Mouse (Mus musculus): ENCODE results near the gene Cntfr.

The Cntfr gene

DNA sequence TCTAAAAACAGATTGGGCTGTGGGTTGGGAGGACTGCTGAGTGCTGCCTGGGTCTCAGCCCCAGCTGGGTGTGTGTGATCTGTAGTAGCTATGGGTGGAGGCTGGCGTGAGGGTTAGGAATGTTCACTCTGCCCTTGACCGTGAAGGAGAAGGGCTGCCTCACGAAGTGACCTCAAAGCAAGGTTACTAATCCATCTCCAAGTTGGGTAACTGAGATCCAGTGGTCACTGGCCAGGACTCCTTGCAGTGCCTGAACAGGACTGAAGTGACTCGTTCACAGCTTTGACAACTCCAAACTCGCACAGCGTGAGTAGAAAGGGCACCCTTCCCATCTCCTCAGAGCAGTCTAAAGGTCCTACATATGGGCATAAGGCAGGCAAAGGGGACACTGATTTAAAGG, 18.0 kb downstream of the Cntfr start:
- DNase-seq (ENCODE audit: low spot score) = no peak

DNA sequence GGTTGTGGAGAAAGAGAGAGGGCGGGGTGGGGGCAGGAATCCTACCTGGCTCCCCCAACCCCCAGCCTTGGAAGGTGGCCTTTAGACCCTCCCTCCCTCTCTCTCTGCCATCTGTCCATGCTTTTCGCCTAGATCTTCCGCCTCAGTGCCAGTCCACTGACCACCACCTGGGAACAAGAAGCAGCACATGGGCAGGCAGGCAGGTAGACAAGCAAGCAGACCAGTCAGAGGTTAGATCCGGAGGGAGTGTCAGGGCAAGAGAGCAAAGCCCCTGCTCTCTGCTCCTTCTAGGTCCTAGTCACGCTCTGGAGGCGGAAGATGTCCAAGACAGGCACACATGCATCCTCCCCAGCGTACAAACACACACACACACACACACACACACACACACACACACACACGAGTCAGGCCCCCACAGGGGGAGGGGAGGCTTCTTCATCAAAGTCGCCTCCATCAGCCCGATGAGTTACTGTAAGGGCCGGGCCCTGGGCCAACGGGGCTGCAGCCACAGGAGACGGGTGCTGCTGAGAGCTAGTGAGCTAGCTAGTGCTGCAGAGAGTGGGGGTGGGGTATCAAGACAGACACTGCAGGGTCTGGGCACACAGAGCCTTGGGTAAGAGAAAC, 19.8 kb downstream of the Cntfr start:
- DNase-seq (ENCODE audit: low spot score) = no peak

DNA sequence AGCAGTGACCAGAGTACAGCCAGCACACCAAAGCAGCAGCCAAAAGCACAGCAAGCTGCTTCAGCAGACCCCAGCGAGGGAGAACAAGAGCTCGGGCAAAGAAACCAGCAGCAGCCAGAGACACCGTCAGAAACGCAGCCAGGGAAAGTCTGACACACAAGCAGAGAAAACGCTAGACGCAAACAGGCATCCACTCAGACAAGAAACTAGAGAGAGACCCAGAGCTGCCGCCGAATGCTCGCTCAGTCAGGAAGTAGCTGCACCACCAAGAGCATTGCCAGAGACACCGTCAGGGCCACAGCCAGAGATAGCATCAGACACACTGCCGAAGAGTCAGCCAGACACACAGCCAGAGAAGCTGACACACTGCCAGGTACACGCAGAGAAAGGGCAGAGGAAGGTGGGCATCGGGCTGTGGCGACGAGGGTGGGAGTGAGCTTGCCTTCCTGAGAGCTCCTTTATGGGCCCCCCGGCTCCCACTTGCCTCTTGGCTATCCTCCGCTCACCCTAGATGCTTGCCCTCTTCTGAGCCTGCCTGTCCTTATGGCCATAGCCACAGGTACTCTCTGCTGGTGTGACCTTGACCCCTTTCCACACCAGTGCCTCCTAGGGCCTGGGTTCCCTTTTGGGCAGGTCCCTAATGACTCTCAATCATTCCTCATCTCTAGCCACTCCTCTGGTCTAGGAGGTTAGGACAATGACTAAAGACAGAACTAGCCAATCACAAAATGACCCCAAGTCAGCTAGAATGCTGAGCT, 20.5 kb downstream of the Cntfr start:
- DNase-seq (ENCODE audit: low spot score) = no peak

DNA sequence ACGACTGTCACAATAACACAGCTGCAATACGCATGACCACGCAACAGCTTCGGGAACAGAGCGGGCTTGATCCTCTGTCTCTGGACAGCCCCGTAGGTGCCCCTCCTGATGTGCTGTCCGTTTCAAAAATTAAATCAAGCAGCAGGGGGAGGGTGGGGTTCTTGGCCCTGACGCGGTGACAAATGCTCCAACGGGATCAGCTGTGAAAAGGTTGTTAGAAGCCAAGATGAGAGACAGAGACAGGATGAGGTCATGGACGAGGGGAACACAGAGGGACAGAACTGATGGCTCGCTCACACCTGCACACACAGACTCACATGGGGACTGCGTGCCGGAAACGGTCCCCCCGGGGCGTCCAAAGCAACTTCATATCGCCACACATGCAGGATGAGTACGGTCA, 23.7 kb downstream of the Cntfr start:
- DNase-seq (ENCODE audit: low spot score) = no peak

DNA sequence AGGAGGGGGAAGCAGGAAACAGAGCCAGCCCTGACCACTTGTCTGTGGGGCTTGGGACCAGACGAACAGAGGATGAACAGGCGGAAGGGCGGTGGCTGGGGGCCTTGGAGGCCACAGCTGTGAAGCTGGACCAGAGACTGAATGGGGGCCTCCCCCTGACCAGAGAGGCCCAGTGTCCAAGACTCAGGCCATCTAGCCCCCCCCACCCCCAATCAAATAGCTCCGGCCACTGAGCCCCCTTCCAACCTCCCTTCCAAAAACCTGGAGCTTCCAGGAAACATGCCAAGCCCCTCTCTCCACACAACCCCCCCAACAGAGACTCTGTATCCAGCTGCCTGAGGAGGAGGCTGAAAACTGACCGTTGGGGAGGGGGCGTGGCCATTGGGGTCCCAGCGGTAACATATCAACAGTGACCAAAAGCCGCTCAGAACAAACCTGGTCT, 24.3 kb downstream of the Cntfr start:
- DNase-seq (ENCODE audit: low spot score) = no peak

DNA sequence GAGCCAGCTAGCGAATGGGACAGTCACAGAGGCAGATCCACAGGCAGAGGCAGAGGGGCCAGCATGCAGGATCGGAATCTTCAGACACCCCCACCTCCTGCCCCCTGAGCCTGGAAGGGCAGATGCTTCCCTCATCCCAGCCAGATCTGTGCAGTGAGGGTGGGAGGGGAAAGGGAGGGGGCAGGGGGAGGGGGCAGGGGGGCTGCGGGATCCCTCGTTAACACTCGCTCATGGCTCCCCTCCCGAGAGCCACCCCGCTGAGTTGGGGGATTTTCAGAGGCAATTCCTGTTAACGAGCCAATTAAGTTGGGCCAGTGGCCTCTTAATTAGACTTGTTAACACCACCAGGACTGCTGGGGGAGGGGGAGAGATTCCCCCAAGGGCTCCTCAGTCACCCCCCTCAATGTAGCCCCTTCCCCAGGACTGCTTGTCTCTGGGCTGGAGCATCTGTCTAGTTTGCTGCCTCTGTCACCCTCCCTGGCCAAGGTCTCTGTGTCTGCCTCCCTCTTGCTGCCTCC, 24.9 kb downstream of the Cntfr start:
- DNase-seq (ENCODE audit: low spot score) = no peak

DNA sequence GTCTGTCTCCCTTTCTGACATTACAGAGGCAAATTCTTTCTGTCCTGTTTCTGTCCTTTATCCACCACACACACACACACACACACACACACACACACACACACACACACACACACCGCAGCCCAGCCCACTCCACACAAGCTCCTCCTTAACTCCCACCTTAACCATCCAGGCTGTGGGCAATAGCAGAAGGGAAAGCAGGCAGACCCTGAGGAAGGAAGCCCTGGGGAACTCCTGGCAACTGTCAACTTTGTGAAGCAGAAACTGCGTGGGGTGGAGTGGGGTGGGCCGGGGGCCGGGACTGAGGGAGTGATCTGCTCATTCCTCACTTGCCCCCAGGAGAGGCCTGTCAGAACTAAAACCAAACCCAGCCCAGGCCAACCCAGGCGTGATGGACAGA, 25.4 kb downstream of the Cntfr start:
- no peak for DNase-seq (ENCODE audit: low spot score)

DNA sequence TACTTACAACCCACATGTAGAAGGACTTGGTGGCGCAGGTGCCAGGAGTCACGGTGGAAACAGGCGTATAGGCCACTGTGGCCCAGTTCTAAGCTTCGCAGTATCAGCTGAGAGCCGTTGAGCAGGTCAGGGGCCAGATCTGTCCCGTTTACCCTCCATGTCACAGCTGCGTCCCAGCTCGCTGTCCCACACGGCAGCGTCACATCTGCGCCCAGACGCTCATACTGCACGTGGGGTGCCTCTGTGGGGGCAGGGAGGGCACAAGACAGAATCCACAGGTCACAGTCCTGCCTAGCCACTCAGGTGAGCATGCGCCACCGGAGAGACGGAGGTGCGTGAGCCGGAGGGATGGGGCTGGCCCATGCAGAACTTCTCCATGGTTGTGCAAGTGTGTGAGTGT, 26.1 kb downstream of the Cntfr start:
- DNase-seq (ENCODE audit: low spot score) = no peak

DNA sequence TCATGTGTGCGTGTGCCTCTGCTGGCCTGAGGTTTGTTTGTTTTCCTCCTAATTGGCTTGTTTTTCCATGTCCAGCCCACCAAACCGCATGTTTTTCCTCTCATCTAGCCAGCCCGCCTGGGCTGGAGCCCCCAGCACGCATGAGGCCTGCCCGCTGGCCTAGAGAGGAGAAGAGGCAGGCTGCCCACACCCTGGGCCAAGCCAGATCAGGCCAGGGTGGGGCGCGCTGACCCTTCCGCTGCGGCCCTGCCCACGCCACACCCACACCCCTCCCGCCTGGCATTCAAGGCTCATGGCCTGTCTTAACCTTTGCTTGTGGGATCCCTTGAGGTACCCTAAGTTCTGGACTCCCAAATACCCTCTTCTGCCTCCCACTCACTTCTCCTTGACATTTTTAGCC, 30.2 kb downstream of the Cntfr start:
- DNase-seq (ENCODE audit: low spot score) = no peak

DNA sequence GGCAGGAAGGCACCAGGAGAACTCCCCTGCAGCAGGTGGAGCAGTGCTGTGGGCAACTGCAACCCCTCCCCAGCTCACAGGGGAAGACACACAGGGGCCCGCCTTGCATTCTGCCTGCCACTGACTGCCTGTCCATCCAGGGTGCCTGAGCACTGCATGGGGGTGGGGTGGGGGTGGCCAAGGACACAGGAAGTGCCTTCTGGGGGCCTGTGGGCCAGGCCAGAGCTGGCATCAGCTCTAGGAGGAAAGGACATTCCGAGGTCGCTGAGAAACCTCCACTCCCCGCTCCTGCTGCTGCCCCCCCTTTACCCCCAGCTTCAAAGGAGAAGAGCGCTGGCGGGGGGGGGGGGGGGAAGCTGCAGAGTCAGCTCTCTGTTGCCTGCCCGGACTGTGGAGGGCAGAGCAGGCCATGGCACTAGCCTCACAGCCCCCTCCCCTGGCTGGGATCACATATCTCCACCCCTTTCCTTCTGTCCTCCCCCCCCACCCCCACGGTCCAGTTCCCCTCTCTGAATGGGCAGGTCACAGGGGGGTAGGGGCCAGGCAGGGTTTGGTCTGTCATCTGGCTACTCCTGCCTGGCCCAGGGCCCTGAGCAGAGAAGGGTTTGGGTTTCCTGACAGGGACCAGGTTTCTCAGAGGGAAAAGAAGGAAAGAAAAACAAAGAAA, 31.7 kb downstream of the Cntfr start:
- no peak for DNase-seq (ENCODE audit: low spot score)

DNA sequence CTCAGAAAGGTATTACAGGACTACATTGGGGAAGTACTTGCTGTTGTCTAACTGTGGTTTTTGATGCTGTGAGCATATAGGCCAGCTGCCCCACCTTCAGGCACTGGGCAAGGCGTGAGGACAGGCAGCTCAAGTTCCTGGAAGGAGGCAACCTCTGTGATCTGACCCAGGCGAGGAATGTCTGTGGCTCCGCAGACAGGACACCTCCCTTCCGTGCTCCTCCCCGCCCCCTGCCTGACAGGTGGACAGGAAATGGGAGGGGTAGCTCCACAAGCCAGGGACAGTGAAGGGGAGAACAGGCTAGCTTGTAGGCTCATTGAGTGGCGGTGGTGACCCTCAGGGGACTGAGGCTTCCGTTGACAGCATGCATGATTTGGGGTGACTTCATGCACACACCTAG, 32.4 kb downstream of the Cntfr start:
- no peak for DNase-seq (ENCODE audit: low spot score)

DNA sequence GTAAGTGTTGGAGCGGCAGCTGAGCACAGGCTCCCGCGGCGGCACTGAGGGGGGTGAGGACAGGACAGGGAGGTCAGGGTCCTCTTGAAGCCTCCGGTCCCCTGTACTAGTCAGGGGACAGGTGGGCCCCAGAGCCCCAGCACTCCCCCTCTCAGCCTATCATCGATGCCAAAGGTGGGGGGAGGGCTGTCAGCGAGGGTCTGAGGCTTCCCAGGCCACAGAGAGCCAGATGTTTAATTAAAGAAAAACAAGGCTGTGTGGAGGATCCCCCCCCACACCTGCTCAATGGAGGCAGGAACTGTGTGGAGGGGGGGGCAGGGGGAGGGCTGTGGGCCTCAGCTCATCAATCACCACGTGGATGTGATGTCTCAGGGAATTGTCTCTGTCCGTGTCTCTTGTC, 33.3 kb downstream of the Cntfr start:
- DNase-seq (ENCODE audit: low spot score) = no peak

DNA sequence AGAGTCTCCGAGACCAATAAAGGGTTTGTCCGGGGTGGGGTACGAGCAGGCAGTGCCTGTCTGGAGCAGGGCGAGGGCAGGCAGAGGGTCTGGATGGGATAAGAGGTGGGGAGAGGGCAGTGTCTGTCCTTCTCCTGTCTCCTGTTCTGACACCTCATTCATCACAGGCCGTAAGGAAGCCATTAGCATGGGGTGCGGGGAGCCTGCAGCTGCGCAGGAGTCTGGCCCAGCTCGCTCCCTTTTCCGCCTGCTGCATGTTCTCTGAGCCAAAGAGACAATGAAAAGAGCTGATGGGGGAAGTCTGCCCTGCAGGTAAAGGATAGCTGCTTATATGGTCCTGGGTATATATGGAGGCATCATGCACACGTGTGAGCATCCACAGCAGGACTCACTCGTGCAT, 34.2 kb downstream of the Cntfr start:
- no peak for DNase-seq (ENCODE audit: low spot score)

DNA sequence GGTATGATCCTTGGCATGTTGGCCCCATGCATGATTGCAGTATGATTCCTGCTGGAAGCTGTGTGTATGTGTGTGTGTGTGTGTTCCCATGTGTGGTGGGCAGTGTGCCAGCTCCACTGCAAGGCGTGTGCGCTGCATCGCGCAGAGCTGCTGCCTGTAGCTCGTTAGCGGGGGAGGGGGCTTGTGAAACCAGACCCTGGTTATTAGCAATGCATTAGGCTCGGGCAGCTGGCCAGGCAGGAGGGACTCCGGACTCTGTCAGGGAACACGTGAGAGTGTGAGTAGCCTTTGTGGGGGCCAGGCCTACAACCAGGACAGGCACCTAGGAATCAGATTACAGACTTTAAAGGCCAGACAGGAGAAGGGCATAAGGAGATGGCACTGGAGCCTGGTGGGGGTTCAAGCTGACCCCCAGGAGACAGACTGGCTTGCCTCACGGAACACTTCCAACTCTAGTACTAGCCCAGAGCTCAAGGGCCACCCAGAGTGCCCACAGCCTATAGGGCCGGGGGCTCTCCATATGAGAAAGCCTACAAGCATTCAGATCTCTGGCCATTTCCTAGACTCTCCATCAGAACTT, 35.9 kb downstream of the Cntfr start:
- DNase-seq (ENCODE audit: low spot score) = no peak

DNA sequence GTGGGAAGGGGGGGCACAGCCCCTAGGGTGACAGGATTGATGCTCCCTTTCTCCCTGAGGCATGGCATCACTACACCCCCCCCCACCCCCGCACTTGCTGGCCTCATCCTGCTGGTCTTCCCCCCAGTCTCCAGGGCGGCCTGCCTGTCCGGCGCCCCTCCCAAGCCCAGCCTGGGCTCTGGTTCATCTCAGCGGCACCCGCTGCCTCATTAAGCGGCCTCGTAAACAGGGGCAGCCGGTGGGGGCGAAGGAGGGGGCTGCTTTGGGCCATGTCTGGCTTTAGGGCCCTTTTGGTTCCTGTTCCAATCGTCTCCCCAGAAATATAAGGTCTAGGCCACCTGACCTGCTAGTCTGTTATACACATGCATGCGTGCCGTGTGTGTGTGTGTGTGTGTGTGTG, 37.3 kb downstream of the Cntfr start:
- DNase-seq (ENCODE audit: low spot score) = no peak

DNA sequence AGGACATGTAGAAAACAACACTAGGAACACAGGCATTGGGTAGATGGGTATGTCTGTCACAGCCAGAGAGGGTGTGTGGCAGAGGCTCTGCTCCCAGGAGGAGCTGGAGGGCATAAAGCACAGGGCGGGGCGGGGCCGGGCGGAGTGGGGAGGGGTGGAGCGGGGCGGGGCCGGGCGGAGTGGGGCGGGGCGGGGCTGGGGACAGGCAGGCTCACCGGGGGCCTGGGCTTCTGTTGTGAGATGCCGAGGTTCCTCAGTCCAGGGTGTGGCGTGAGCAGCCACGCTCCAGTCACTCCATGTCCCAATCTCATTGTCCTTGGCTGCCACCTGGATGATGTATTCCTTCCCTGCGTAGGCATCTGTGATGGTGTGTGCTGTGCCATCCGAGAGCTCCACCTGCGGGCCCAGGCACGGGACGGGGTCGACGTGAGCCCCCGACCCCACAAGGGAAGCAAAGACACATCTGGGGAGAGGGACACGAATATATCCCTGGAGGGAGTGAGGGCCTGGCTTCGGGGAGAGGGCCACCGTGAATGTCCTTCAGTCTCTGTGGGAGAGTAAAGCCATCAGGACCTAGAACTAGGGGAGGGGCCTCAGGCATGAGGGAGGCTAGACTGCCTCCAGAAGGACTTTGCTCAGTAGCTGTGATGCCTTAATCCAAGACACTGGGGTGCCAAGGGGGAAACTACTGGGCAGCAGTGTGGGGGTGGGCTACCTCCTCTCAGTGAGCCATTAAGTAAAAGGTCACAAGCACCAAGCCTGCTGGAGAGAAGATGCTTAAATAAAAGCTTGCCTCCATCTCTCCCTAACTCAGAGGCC, 38.1 kb downstream of the Cntfr start:
- DNase-seq (ENCODE audit: low spot score) = no peak

DNA sequence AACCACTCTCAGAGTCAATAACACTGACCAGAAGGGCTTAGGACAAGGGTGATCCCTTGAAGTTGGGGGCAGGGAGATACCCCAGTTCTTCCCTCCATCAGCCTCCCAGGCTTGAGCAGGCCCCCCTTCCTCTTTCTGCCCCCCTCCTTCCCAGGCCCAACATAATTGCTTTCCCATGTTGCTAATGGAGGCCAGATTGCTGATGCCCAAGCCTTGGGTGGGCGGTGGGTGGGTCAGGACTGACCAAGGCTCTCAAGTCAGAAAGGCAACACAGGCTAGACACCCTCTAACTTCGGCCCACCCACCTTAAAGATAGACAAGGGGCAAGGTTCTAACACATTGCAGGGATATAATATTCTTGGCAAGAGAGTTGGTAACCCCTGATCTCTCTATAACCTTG, 41.4 kb downstream of the Cntfr start:
- no peak for DNase-seq (ENCODE audit: low spot score)

DNA sequence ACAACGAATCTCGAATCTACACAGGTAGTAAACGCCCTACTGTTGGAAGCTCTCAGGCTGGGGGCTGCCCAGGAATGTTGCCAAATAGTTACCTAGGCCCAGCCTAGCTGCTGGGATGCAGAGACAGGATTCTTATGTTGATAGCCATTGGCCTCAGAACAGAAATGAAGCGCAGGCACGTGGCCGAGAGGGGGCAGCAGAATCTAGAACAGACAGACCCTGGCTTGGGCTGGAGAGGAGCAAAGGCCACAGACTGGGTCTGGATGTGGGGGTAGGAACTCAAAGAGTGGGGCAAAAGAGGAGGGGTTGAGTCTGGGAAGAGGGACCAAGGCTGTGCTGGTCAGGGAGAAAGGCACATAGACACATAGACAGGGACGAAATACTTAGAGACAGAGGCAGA, 42.7 kb downstream of the Cntfr start:
- no peak for DNase-seq (ENCODE audit: low spot score)

DNA sequence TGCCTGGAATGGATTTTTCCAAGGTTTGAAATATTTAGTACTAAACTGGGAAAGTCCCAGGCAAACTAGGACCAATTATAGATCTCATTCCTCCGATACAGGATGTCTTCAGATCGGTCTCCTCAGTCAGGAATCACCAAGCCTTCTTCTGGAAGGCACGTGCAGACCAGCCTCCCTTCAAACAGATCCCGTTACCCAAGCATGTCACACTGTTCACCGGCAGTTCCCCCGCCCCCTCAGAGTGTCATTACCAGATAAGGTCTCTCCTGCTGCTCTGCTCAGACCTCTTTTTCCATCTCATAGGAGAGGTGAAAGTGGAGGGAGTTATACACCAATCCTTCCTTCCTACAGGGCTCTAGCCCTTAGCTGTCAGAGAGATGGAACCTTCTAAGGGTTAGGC, 43.2 kb downstream of the Cntfr start:
- DNase-seq (ENCODE audit: low spot score) = no peak

DNA sequence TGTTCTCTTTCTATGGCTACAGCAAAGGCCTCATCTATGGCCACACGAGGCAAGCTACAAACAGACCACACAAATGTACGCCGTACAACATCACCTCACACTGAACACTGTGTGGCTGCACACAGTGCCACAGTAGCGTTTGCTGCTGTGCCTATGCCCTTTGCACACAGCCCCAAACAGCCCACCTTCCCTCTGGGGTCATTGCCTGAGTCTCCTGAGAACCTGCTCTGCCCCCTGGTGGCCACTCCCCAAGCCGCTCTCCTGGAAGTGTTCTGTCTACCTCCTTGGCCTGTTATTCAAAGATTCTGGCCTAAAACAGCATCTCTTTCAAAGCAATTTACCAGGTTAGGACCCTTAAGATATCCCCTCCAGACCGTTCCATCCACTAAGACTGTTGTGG, 43.6 kb downstream of the Cntfr start:
- DNase-seq (ENCODE audit: low spot score) = peak; percentile 56

DNA sequence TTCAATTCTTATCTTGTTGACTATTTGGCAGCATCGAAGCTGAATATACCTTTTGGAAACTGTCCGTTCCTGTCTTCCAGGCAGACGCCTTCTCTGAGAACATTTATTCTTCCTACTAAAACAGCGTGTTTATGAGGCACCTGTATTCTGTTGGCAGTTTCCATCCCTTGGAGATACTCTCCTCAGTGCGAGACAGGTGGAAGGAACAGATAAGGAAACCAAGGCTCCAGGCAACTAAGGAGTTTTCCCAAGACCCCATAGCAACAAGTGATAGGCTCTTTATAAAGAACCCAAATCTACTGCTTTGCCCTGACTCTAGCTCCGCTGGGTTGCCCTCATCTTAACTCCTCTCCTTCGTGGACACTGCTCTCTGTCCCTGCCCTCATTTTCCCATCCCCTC, 48.3 kb downstream of the Cntfr start:
- DNase-seq (ENCODE audit: low spot score) = no peak

DNA sequence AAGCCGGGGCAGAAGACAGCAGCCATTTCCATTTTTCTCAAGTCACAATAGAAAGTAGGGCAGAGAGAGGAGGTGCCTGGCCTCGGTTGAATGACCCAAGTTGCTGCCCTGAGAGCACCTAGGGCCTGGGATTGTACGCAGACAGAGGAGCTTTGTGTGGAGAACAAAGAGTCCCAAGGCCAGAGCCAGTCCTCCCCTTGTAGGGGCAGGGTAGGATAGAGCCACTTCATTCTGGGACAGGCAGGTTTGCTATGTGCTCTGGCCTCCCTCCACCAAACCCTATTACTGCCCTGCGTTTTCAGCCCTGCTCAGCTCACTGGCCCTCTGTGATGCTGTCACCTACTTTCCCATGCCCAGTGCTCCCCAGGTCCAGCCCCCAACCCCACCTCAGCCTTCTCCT, 48.7 kb downstream of the Cntfr start:
- no peak for DNase-seq (ENCODE audit: low spot score)

Measured in left cerebral cortex, adult 11 months (tissue).